Mouse (Mus musculus): ENCODE results near the gene Tmcc1.
"Not testable (repeated sequence)": the region's sequence is repeated elsewhere in the genome, so short reads cannot be mapped to it uniquely, and the experiment has no call there.

The Tmcc1 gene

GRCm38 (mm10) chr6:116193394-116194393 lies at the start of gene Tmcc1:
Gene Tmcc1 (minus strand): TSS chr6:116193486.
- DNase-seq (ENCODE audit: low spot score), result peak; percentile 98

GRCm38 (mm10) chr6:116240371-116240770 lies 47.1 kb upstream of the Tmcc1 start:
- DNase-seq (ENCODE audit: low spot score), result no peak

- DNase-seq (ENCODE audit: low spot score), result no peak
These were observed 44.8 kb upstream of the Tmcc1 start for GRCm38 (mm10) chr6:116238083-116238482.

- DNase-seq (ENCODE audit: low spot score), result no peak
These were observed 42.0 kb upstream of the Tmcc1 start for GRCm38 (mm10) chr6:116235336-116235735.

- DNase-seq (ENCODE audit: low spot score), result not testable (repeated sequence)
These were observed 41.5 kb upstream of the Tmcc1 start for GRCm38 (mm10) chr6:116234821-116235220.

GRCm38 (mm10) chr6:116228785-116229525 lies 35.7 kb upstream of the Tmcc1 start:
- DNase-seq (ENCODE audit: low spot score), result peak; percentile 62

GRCm38 (mm10) chr6:116227767-116228166 lies 34.5 kb upstream of the Tmcc1 start:
- DNase-seq (ENCODE audit: low spot score), result no peak

GRCm38 (mm10) chr6:116207729-116208534 lies 14.6 kb upstream of the Tmcc1 start, which contains the start of gene Washc2:
Gene Washc2 (plus strand): TSS chr6:116208038.
- DNase-seq (ENCODE audit: low spot score), result peak; percentile 92

GRCm38 (mm10) chr6:116199682-116200081 lies 6.4 kb upstream of the Tmcc1 start:
- no peak for DNase-seq (ENCODE audit: low spot score)

GRCm38 (mm10) chr6:116198173-116198572 lies 4.9 kb upstream of the Tmcc1 start:
- DNase-seq (ENCODE audit: low spot score), result no peak

- no peak for DNase-seq (ENCODE audit: low spot score)
These were observed 2.5 kb upstream of the Tmcc1 start for GRCm38 (mm10) chr6:116195811-116196210.

- DNase-seq (ENCODE audit: low spot score), result no peak
These were observed 426 bp downstream of the Tmcc1 start for GRCm38 (mm10) chr6:116192809-116193311.

GRCm38 (mm10) chr6:116189417-116189816 lies 3.9 kb downstream of the Tmcc1 start:
- no peak for DNase-seq (ENCODE audit: low spot score)

- DNase-seq (ENCODE audit: low spot score), result no peak
These were observed 6.8 kb downstream of the Tmcc1 start for GRCm38 (mm10) chr6:116186485-116186884.

GRCm38 (mm10) chr6:116183509-116183908 lies 9.8 kb downstream of the Tmcc1 start:
- DNase-seq (ENCODE audit: low spot score), result no peak

GRCm38 (mm10) chr6:116180731-116181130 lies 12.6 kb downstream of the Tmcc1 start:
- DNase-seq (ENCODE audit: low spot score), result no peak

GRCm38 (mm10) chr6:116178376-116178775 lies 14.9 kb downstream of the Tmcc1 start:
- no peak for DNase-seq (ENCODE audit: low spot score)

- DNase-seq (ENCODE audit: low spot score), result not testable (repeated sequence)
These were observed 19.7 kb downstream of the Tmcc1 start for GRCm38 (mm10) chr6:116173511-116174099.

GRCm38 (mm10) chr6:116166383-116166782 lies 26.9 kb downstream of the Tmcc1 start:
- no peak for DNase-seq (ENCODE audit: low spot score)

- DNase-seq (ENCODE audit: low spot score), result no peak
These were observed 38.2 kb downstream of the Tmcc1 start for GRCm38 (mm10) chr6:116154854-116155624.
